Mouse (Mus musculus) mouse embryonic stem cell (cell line): Measurements from ENCODE around the gene Susd2.

Experiments used
- in situ Hi-C, 2 experiments: fragments of 300-500 bp; cut with MboI; formaldehyde crosslinking; loops; 1 replicate in 1 of 2; 3 replicates in 1 of 2; pipeline ENCODE4 v1.14.3; 2019 to 2020; ENCODE audit warnings: low sequenced_read_pairs in 2 of 2, low pct_unique_long_range_greater_than_20kb in 1 of 2, mixed read lengths in 1 of 2; ENCODE audit not compliant: unreplicated experiment in 1 of 2

The Susd2 gene

GRCm38 (mm10) chr10:75588336-75588735 lies 55.5 kb downstream of the Susd2 start:
- in situ Hi-C loops, result loop anchor here (10.0 to 25.0 kb wide), 3 partner anchors 116 to 374 kb away; partner anchors contain the start of gene Gm5134 (in 1 of the 2)

GRCm38 (mm10) chr10:75587781-75588180 lies 56.0 kb downstream of the Susd2 start:
- in situ Hi-C loops, result loop anchor here (10.0 to 25.0 kb wide), 3 partner anchors 117 to 375 kb away; partner anchors contain the start of gene Gm5134 (in 1 of the 2)
